Mouse (Mus musculus): ENCODE results near the gene Cttnbp2nl.
A peak's percentile ranks its signal among the peaks of the same experiment; 100 is the strongest.

The Cttnbp2nl gene

GRCm38 (mm10) chr3:105052937-105053697 is at the start of gene Cttnbp2nl:
Gene Cttnbp2nl (minus strand): TSS chr3:105053146.
- DNase-seq (ENCODE audit: inconsistent age in 2 of 2, low spot score in 1 of 2) = peak; percentile 98 to 100

DNA sequence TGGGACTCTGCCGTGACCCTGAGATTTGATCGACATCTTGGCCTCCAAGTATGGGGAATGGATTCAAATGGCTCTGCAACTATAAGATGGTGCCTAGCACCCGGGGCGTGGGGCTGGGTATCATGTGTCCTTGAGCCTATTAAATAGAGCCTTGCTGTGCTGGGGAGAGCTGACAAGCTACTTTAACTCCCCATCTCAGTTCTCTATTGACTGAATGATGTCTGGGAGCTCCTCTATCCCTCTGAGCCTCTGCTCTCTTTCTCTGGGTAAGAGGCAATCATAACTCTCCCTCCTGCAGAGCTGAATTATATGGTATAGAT is 47.3 kb upstream of the Cttnbp2nl start:
- DNase-seq (ENCODE audit: inconsistent age in 2 of 2, low spot score in 1 of 2) = no peak

DNA sequence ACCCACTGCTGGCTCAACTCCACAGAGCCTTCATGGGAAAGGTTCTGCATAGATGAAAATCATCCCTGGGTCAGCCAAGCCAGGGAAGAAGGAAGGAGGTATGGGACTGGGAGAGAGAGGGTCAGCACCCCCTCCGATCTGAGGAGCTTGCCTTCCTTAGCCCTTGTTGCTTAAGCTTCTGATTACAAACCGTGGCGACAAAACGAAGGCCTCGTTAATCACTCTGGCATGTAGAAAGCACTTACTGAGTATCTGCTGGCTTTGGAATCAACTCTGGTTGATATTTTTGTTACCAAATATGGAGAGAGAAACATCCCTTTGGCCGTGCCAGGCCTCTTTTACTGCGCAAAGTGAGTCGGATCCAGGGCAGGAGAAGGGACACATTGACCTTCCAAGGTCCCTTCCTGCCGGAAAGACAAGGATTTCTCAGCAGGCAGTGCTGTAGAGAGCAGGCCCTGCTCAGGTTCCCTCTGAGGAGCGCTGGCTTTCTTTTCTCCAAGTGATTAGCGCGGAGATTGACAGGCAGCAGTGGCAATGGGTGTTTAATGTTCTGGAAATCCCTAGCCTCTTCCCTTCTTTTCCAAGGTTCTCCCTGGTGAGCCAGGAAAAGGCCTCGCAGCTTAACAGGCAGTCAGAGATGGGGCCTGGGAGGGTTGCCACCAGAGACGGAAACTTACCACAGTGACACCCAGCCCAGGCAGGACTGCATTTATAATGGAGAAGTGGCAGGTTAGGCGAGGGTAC is 46.8 kb upstream of the Cttnbp2nl start:
- DNase-seq (ENCODE audit: inconsistent age in 2 of 2, low spot score in 1 of 2) = no peak

DNA sequence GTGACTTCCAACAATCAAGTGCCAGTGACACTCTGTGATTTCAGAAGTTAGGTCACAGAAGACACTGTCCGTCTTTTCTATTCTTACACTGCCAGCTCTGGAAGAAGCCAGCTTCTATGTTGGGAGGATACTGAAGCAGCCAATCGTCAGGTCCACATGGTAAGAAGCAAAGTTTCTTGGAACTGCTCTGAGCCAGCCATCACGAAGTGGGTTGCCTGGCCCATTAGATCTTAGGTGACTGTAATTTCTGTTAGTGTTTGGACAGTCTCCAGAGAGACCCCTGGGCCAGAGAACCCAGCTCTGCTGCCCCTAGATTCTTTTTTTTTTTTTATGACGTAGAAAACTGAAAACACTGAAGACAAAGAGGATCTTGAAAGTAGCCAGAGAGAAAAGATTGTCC is 44.6 kb upstream of the Cttnbp2nl start:
- DNase-seq (ENCODE audit: inconsistent age in 2 of 2, low spot score in 1 of 2) = no peak

GRCm38 (mm10) chr3:105095026-105095425 is 42.1 kb upstream of the Cttnbp2nl start:
- no peak for DNase-seq (ENCODE audit: inconsistent age in 2 of 2, low spot score in 1 of 2)

DNA sequence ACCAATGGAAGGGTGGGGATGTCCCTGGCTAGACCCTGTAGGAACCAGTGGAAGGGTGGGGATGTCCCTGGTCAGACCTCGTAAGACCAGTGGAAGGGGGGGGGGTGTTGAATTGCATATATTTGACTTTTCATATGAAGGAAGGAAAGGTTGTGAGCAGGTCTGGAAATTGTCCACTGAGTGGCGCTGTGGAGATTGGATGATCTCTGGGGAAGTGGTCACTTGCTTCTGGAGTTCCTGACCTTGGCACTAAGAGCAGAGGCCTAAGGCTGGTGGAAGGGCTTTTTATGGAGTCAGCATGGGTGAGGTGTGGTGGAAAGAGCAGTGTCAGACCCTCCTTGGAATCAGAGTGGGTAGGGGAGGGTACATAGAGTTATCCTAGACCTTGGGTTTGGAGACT is 41.5 kb upstream of the Cttnbp2nl start:
- peak in 1 of 2 experiments; percentile 41 for DNase-seq (ENCODE audit: inconsistent age in 2 of 2, low spot score in 1 of 2)

GRCm38 (mm10) chr3:105092721-105093505 is 40.0 kb upstream of the Cttnbp2nl start:
- no peak for DNase-seq (ENCODE audit: inconsistent age in 2 of 2, low spot score in 1 of 2)

DNA sequence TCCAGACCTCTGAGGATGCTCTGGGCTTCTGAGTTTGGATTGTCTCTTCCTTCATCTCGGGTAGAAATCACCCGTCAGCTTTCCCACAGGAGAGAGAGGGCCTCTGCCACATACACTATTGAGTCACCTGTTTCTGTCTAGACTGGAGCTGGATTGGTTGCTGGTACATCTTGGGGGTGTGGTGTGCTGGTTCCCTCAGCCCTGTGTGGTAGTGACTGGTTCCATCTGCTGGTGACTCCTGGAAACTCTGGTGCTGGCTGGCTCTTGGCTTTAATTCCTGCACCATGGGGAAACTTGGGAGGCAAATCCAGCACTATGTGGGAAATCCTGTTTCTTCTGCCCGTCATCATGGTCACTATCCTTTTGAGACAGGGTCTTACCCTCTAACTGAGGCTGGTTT is 38.0 kb upstream of the Cttnbp2nl start:
- peak; percentile 67 to 86 for DNase-seq (ENCODE audit: inconsistent age in 2 of 2, low spot score in 1 of 2)

GRCm38 (mm10) chr3:105090147-105090546 is 37.2 kb upstream of the Cttnbp2nl start:
- no peak for DNase-seq (ENCODE audit: inconsistent age in 2 of 2, low spot score in 1 of 2)

DNA sequence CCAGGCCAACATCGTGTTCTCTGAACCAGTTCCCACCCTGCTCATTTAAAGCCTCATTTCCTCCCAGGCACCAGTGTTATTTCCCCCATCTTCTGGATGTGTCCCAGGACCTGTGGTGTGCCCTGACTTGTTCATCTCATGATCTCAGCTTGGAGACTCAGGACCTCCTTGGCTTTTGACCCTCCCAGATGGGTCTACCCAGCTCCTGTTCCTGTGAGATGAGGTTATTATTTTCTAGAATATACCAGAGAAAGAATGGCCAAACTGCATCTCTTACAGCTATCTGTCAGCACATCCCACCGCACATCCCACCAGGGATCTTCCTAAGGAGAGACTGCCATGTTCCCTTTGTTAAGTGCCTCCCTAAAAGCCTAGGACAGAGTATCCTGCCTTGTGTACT is 35.7 kb upstream of the Cttnbp2nl start:
- DNase-seq (ENCODE audit: inconsistent age in 2 of 2, low spot score in 1 of 2) = no peak

DNA sequence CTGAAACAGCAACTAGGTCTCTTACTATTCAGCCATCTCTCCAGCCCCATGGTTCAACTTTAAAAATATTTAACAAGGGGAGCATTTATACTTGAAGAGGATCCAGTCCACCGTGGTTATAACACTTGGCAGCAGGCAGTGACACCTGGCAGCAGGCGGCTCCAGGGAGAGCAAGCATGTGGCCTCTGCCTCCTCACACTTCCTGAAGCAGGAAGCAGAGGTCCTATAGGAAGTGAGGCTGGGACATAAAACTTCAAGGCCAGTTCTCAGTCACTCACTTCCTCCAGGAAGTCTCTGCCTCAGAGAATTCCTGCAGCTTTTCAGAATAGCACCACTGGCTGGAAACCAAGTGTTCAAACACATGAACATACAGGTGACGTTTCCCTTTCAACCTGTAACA is 34.4 kb upstream of the Cttnbp2nl start:
- DNase-seq (ENCODE audit: inconsistent age in 2 of 2, low spot score in 1 of 2) = peak; percentile 17 to 40

GRCm38 (mm10) chr3:105078231-105078826 is 25.4 kb upstream of the Cttnbp2nl start:
- peak; percentile 69 to 85 for DNase-seq (ENCODE audit: inconsistent age in 2 of 2, low spot score in 1 of 2)

DNA sequence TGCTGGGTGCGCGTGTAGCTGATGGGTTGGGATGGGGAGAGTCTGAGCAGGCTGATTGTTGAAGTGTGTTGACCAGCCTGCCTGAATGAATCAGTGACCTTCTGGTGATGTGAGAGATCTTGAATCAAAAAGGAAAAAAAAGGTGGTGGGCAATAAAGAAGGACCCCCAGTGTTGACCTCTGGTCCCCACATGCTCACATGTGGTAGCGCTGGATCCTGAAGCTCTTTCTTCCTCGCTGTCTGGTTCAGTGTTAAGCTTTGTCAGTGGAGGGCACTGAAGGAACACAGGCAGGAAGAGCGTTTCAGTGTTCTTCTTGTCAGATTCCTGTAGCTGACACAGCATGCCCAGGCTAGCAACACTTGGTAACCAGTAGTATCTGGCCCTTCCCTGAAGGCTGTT is 22.9 kb upstream of the Cttnbp2nl start:
- DNase-seq (ENCODE audit: inconsistent age in 2 of 2, low spot score in 1 of 2) = no peak

DNA sequence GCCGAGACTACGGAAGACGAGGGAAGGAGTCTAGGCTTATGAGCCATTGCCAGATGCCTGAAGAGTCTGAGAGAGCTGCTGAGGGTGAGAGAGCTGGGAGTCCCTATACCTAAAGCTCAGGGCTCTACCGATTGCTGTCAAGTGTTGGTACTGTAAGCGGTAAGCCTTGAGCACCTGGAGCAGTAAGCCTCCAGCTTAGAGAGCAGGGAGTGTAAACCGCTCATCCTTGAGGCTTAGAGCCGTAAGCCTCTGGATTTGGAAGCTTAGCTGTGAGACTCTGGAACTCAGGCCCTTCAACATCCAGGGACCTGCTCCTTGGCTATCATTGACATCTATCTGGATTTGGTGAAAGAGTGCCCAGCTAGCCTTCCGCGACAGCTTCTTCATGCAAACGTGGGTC is 19.6 kb upstream of the Cttnbp2nl start:
- DNase-seq (ENCODE audit: inconsistent age in 2 of 2, low spot score in 1 of 2) = no peak

- DNase-seq (ENCODE audit: inconsistent age in 2 of 2, low spot score in 1 of 2) = no peak
Observed at GRCm38 (mm10) chr3:105071251-105071650, 18.3 kb upstream of the Cttnbp2nl start.

DNA sequence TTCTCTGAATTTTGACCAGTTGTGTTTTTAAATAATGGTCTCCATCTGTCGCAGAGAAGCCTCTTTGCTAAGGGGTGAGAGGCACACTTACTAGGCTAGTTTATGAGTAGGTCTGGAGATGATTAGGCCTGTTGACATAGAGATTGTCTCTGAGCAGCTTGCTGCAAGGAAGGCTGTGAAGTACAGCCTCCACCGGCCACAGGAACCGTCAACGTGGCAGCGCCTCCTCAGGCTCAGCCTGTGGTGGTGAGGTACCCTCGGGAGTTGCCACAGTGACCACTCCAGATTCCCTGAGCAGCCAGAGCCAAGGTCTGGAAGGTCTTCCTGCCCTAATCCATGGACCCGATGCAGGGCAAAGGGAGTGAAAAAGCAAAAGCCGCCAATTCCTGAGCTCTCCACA is 17.6 kb upstream of the Cttnbp2nl start:
- DNase-seq (ENCODE audit: inconsistent age in 2 of 2, low spot score in 1 of 2) = no peak

DNA sequence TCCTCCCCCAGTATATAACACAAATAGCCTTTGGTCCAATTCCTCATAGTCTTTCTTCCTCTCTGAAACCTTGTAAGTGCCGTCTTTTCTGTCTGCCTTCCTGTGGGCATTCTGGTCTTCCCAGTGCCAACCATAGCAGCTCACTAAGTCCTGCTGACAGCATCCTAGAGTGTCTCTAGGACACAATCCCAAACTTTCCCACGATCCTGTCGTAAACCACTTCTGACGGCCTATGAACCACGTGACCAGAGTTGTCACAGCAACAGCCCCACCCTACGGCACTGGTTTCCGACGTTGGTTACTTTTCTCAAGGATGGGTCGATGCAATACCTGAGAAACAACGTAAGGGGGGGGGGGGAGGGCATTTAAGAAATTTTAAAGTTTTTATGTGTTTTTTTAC is 13.6 kb upstream of the Cttnbp2nl start, which contains the start of gene 4930564D02Rik:
4930564D02Rik (plus strand) TSS at position 301 of the 400 bp plus-strand sequence.
- DNase-seq (ENCODE audit: inconsistent age in 2 of 2, low spot score in 1 of 2) = no peak

- DNase-seq (ENCODE audit: inconsistent age in 2 of 2, low spot score in 1 of 2) = no peak
Observed at GRCm38 (mm10) chr3:105062676-105063075, 9.7 kb upstream of the Cttnbp2nl start.

DNA sequence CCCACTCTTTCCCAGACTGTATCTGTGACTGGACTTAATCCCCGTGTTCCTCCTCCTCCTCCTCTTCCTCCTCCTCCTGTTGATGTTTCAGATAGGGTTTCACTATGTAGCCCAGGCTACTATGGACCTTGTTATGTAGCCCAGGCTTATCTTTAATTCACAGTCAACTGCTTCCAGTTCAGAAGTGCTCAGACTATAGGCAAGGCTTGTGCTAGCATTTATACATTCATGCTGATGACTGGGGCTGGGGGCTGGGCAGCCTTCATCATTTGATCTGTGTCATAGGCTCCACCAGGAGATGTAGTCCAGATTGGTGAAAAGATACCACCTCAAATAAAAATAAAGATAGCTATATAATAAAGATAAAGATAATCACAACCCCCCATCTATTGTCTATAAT is 9.0 kb upstream of the Cttnbp2nl start:
- no peak for DNase-seq (ENCODE audit: inconsistent age in 2 of 2, low spot score in 1 of 2)

GRCm38 (mm10) chr3:105061496-105061895 is 8.6 kb upstream of the Cttnbp2nl start:
- no peak for DNase-seq (ENCODE audit: inconsistent age in 2 of 2, low spot score in 1 of 2)

GRCm38 (mm10) chr3:105060992-105061391 is 8.0 kb upstream of the Cttnbp2nl start:
- no peak for DNase-seq (ENCODE audit: inconsistent age in 2 of 2, low spot score in 1 of 2)
